Mouse (Mus musculus): Measurements from ENCODE around the gene Eif6.

- TF ChIP-seq EP300 (IDR thresholded peaks at IDR 0.05) = no peak
- no peak for TF ChIP-seq CTCF (IDR thresholded peaks at IDR 0.05)
Observed at GRCm38 (mm10) chr2:155825904-155826629, 658 bp downstream of the Eif6 start.

Measured in lung, postnatal 0 days (tissue).